Mouse (Mus musculus) Patski (cell line): Measurements from ENCODE around the gene Hivep3. TPM values are rescaled to one million over a fixed set of nuclear protein-coding genes. Genes with fewer than 3 reads are reported as not detected.
A peak's percentile ranks its signal among the peaks of the same experiment; 100 is the strongest.

Experiments used
- ATAC-seq: fragments of 100-300 bp; one replicate; pipeline ENCODE4 v1.8.0; 2021
- CTCF ChIA-PET: fragments of 350-600 bp; sonication (Branson Sonifier 250); formaldehyde crosslinking; loops from one replicate; lab custom pipeline; 2022; ENCODE audit warnings: inconsistent platforms; lab: Charles Lee
- POLR2A ChIA-PET: fragments of 350-600 bp; sonication (Branson Sonifier 250); formaldehyde crosslinking; loops from one replicate; lab custom pipeline; 2022; ENCODE audit warnings: antibody characterized with exemption, inconsistent platforms; lab: Charles Lee
- DNase-seq: peaks from one replicate; pipeline ENCODE4 v3.0.0-alpha.2; 2011; ENCODE audit warnings: low read depth, low spot score
- H3K27me3 ChIP-seq: fragments of 371-371 bp; one replicate; pipeline ENCODE4 v1.5.1; 2021
- CTCF ChIP-seq: fragments of 100-300 bp; IDR thresholded peaks from one replicate; pipeline ENCODE4 v1.5.1; 2021
- in situ Hi-C: fragments of 300-500 bp; cut with MboI; formaldehyde crosslinking; loops from 3 replicates; pipeline ENCODE4 v1.11.1; 2018; ENCODE audit warnings: low pct_unique_long_range_greater_than_20kb, mixed read lengths
- polyA plus RNA-seq: library from polyadenylated mRNA; unstranded; gene quantifications from one replicate; pipeline ENCODE4 v1.2.3, GENCODE M21; 2021

The Hivep3 gene
- polyA plus RNA-seq, 1 experiment from 2014 or later, result 4.4 TPM

GRCm38 (mm10) chr4:120144343-120144742 lies 410.8 kb downstream of the Hivep3 start:
- H3K27me3 ChIP-seq, result no peaks in the 10 kb centered on the region
- ATAC-seq, result no peak
- TF ChIP-seq CTCF, result no peak
- in situ Hi-C loops, result no loop called here
- DNase-seq, result no peak
- CTCF ChIA-PET, result no interaction called here
- POLR2A ChIA-PET, result no interaction called here

DNA sequence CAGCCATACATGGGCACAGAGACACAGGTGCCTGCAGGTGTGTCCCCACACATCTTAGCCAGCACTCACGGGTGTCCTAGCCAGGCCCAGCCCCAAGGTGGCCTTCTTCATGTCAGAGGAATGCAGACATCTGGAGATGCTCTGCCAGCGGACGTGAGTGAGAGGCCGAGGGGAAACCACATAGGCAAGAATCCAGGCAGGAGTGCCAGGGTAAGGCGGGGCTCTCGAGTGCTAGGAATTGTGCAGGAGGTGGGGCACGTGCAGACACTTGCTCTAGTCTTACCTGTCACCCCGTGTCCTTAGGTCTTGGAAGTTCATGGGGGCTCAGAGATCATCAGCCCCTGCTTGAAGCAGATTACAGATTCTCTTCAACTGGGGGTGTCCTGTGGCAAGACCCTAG lies 412.3 kb downstream of the Hivep3 start:
- CTCF ChIA-PET, result no interaction called here
- DNase-seq, result no peak
- no peak for ATAC-seq
- in situ Hi-C loops, result no loop called here
- H3K27me3 ChIP-seq, result no peaks in the 10 kb centered on the region
- TF ChIP-seq CTCF, result no peak
- POLR2A ChIA-PET, result no interaction called here

DNA sequence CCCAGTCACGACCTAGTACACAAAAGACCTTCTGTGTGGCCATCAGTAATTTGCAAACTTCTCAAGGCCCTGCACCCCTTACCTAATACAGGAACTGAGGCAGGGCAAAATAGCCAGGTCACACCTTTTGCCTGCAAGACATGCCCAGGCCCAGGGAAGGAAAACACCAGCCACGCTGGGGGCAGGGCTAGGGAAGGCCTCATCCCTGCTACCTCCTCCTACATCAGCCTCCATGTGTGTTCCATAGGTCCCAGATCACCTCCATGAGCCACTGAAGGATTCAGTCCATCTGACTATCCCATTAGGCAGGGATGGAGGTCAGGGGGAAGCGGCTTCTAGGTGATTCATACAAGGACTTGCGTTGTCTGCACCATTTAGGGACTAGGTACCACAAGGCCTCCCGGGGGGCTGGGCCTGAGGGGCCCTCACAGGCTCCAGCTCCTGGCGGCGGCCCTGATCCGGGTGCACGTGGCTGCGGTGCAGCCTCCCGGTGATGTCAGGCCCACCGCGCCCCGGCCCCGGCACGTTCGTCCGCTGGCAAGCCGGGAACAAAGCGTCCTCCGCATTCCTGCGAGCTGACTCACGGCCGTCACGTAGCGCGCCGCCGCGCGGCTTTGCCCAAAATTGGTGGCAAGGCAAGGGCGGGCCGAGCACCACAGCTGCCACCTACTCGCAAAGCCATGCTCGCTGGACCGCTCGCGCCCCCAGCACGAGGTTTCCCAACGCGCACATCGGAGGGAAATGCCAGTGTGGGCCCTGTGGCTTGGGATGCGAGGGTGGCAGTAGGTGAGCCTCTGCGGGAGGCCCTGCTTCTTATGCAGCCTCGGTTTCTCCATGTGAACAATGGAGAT lies 414.9 kb downstream of the Hivep3 start:
- POLR2A ChIA-PET, result interaction anchor here (0.7 kb wide), 1 partner anchor 19 kb away, joined by 6 read pairs; no protein-coding TSS in a partner anchor
- H3K27me3 ChIP-seq, result no peaks in the 10 kb centered on the region
- TF ChIP-seq CTCF, result no peak
- DNase-seq (peak; percentile 85), ATAC-seq (peak; percentile 77)
- in situ Hi-C loops, result no loop called here
- CTCF ChIA-PET, result interaction anchor here (1.1 to 2.1 kb wide), 6 partner anchors 13 to 41 kb away, joined by 4 to 10 read pairs (median 5); no protein-coding TSS in a partner anchor

DNA sequence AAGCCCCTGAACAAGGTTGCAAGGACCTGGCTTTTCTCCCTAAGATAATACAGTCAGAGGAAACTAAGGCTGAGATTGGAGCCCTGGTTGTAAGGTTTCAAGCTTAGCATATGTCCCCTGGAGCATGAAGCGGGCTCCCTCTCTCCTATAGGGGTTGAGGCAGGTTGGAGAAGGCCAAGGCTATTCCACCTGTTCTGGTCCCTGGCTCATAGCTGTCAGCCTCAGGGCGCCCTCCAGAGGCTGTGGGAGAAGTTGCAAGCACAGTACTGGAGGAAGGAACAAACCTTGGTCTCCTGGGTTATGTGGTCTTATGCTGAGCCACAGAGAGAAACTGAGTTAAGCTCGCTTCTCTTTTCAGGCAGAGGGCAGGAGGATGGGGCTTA lies 415.5 kb downstream of the Hivep3 start:
- no peak for TF ChIP-seq CTCF
- CTCF ChIA-PET, result interaction anchor here (1.1 to 2.1 kb wide), 6 partner anchors 13 to 41 kb away, joined by 4 to 10 read pairs (median 5); no protein-coding TSS in a partner anchor
- H3K27me3 ChIP-seq, result no peaks in the 10 kb centered on the region
- ATAC-seq (no peak), DNase-seq (no peak)
- in situ Hi-C loops, result no loop called here
- POLR2A ChIA-PET, result interaction anchor here (0.7 kb wide), 1 partner anchor 20 kb away, joined by 6 read pairs; no protein-coding TSS in a partner anchor

- ChIA-PET POLR2A (no interaction called here), CTCF (interaction anchor here (2.0 to 2.1 kb wide), 2 partner anchors 11 to 22 kb away, joined by 5 to 10 read pairs; no protein-coding TSS in a partner anchor)
- no peaks in the 10 kb centered on the region for H3K27me3 ChIP-seq
- DNase-seq (no peak), ATAC-seq (no peak)
- in situ Hi-C loops, result no loop called here
- TF ChIP-seq CTCF, result no peak
Observed at GRCm38 (mm10) chr4:120150345-120150920, 416.8 kb downstream of the Hivep3 start.

DNA sequence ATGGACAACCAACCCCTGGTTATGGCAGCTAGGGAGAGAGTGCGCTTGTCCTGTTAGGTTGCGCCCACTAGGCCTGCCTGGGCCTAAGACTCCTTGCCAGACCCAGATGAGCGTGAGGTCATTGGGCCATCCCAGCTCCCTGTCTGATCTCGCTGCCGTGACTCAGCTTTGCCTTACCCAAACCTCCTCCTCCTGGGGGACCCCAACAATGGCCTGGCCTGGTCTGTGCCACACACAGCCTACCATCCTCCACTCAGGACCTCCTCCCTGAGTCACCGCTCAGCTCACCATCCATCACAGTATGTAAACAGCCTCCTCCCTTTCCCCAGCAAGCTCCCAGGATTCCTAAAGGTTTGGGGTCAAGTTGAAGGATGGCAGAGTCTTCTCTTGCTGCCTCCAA lies 418.3 kb downstream of the Hivep3 start:
- in situ Hi-C loops, result no loop called here
- no peaks in the 10 kb centered on the region for H3K27me3 ChIP-seq
- ChIA-PET CTCF (interaction anchor here (1.0 kb wide), 1 partner anchor 26 kb away, joined by 4 read pairs; no protein-coding TSS in a partner anchor), POLR2A (no interaction called here)
- DNase-seq (no peak), ATAC-seq (no peak)
- TF ChIP-seq CTCF, result no peak

DNA sequence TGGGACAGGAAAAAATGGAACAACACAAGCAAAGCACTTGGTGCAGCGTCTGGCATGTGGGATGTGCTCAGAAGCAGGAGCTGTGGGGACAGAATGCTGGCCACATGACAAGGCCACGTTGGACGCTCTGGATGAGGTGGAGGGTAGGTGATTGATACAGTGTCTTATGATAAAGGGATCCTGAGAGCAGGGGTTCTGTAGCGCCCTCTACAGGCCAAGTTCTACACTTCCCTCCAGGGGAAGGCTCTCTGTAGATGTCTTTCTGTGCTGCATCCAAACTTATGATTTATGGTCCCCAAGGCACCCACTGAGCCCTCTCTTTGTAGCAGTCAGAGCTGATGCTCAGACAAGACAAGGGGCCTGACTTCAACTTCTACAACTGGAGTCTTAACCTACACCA lies 419.1 kb downstream of the Hivep3 start:
- DNase-seq (no peak), ATAC-seq (no peak)
- POLR2A ChIA-PET, result no interaction called here
- CTCF ChIA-PET, result interaction anchor here (1.0 kb wide), 1 partner anchor 27 kb away, joined by 4 read pairs; no protein-coding TSS in a partner anchor
- TF ChIP-seq CTCF, result no peak
- H3K27me3 ChIP-seq, result no peaks in the 10 kb centered on the region
- in situ Hi-C loops, result no loop called here

DNA sequence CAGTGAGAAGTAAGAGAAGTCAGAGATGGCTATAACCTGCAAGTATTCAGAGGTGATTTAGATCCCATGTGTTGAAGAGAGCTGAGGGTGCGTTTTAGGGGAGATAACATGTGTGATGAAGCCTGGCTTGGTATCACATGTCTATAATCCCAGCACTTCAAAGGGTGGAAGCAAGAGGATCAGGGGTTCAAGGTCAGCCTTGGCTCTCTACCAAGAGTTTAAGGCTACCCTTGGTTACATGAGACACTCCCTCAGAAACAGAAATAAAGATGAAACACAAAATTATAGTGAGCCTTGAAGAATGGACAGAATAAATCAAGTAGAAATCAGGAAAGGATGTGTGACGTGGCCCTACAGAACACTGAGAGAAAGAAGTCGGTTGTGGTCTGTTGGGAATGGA lies 420.2 kb downstream of the Hivep3 start:
- no peak for ATAC-seq
- ChIA-PET POLR2A (no interaction called here), CTCF (no interaction called here)
- TF ChIP-seq CTCF, result no peak
- in situ Hi-C loops, result no loop called here
- DNase-seq, result no peak
- no peaks in the 10 kb centered on the region for H3K27me3 ChIP-seq

DNA sequence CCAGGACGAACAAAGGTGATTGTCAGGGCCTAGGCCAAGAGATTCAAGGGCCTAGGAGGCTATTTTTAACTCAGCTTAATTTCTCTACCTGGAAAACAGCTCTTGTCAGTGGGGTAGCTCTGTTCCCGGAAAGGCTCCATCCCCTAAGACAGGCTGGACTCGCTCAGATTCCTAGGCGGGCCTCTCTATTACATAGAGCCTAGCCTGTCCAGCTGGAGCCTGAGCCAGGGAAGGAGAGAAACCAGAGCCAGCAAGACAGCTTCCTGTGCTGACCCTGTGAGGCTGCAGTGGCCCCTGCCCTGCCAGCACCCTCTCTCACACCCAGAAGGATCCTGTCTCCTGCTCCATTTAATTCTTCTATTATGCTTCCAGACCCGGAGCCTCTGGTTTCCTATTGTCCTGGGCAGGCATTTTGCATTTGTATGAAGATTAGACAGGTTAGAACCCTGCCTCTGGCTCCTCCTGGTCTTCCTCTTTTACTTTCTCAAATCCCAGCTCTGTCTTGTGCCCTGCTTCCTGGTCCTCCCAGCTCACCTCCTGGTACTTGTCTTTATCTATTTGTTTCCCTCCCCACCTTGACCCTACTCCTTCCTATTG lies 425.2 kb downstream of the Hivep3 start:
- no peak for ATAC-seq
- no peaks in the 10 kb centered on the region for H3K27me3 ChIP-seq
- ChIA-PET CTCF (no interaction called here), POLR2A (no interaction called here)
- in situ Hi-C loops, result no loop called here
- no peak for DNase-seq
- no peak for TF ChIP-seq CTCF

DNA sequence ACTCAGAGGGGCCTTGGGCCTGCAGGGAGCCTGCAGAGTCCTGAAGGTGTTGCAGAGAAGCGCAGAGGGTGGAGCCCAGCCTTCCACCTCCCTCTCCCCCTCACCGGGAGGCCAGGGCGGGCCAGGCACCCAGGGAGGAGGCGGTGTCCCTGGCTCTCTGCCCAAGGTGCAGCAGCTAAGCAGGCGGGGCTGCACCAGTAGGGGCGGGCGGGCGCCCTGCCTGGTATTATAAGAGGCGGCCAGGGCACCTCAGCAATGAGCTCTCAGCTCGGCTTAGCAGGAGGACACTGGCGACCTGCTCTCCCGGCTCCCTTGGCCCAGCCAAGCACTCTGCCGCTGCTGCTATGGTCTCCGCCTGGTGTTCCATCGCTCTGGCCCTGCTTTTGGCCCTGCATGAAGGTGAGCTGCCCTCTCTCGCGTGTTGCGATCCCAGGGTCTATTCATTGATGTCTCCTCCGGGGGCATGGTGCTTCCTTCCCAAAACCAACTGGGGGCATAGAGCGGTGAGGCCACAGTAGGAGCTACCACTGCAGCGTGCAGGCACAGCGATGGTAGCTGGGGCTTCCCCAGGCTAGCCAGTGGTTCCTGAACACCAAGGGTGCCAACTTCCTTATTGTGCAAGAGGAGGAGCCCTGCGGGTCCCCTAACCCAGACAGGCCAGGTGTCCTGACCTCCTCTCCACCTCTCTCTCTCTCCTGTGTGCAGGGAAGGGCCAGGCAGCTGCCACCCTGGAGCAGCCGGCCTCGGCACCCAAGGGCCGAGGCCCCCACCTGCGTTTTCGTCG lies 427.8 kb downstream of the Hivep3 start, which contains the start of gene Edn2:
Edn2 (plus strand) TSS at position 41 of the 784 bp plus-strand sequence.
- H3K27me3 ChIP-seq, result no peaks in the 10 kb centered on the region
- in situ Hi-C loops, result no loop called here
- DNase-seq (no peak), ATAC-seq (no peak)
- ChIA-PET POLR2A (no interaction called here), CTCF (interaction anchor here (1.0 to 1.2 kb wide), 2 partner anchors 12 to 64 kb away, joined by 3 to 5 read pairs; no protein-coding TSS in a partner anchor)
- no peak for TF ChIP-seq CTCF
